Mouse (Mus musculus) kidney, adult 2 months (tissue): Measurements from ENCODE around the gene Zic2. TPM values are rescaled to one million over a fixed set of nuclear protein-coding genes. Genes with fewer than 3 reads are reported as not detected.

Source experiments
- DNase-seq: peaks from one replicate; pipeline ENCODE4 v3.0.0; 2021
- H3K27ac ChIP-seq: fragments of 200-500 bp; 2 replicates; pipeline ENCODE4 v1.5.1; 2012; ENCODE audit warnings: low read depth, low read length, control low read depth, inconsistent platforms; ENCODE audit not compliant: insufficient read depth
- H3K27me3 ChIP-seq: fragments of 200-500 bp; replicated peaks from 2 replicates; pipeline ENCODE4 v1.6.1; 2012; ENCODE audit warnings: mild to moderate bottlenecking, moderate library complexity, low read length, inconsistent platforms; ENCODE audit not compliant: control insufficient read depth, insufficient read depth
- H3K36me3 ChIP-seq: fragments of 200-500 bp; 2 replicates; pipeline ENCODE4 v1.6.1; 2012; ENCODE audit warnings: mild to moderate bottlenecking, moderate library complexity, low read length, inconsistent platforms; ENCODE audit not compliant: control insufficient read depth, insufficient read depth
- H3K4me1 ChIP-seq: fragments of 200-500 bp; 2 replicates; pipeline ENCODE4 v1.6.1; 2011; ENCODE audit warnings: low read length; ENCODE audit not compliant: control insufficient read depth, insufficient read depth
- H3K4me3 ChIP-seq: fragments of 200-500 bp; 2 replicates; pipeline ENCODE4 v1.5.1; 2011; ENCODE audit warnings: mild to moderate bottlenecking, low read depth, low read length, control low read depth; ENCODE audit not compliant: insufficient read depth
- CTCF ChIP-seq: fragments of 200-500 bp; conservative IDR thresholded peaks from 2 replicates; pipeline ENCODE4 v1.5.1; 2011; ENCODE audit warnings: low read depth, mild to moderate bottlenecking, control low read depth, low read length, moderate library complexity, mixed read lengths; ENCODE audit not compliant: insufficient read depth, insufficient read length
- POLR2A ChIP-seq: fragments of 200-500 bp; IDR thresholded peaks from one replicate; pipeline ENCODE4 v1.6.1; 2011; ENCODE audit warnings: low read depth, low read length, control low read depth
- WGBS: fragments of 180-500 bp; shearing (Covaris S2); methylation state at CpG from one replicate; pipeline ENCODE4 v1.1.7; 2018; 5-methylcytosine and 5-hydroxymethylcytosine counted together
- polyA plus RNA-seq: library from polyadenylated mRNA; depleted of rRNA; stranded (reverse); fragments of >200 nt; gene quantifications from 2 replicates; pipeline ENCODE4 v1.2.3, GENCODE M21; 2012; rRNA removed

Zic2 gene
- polyA plus RNA-seq = not detected in 2 replicates

DNA sequence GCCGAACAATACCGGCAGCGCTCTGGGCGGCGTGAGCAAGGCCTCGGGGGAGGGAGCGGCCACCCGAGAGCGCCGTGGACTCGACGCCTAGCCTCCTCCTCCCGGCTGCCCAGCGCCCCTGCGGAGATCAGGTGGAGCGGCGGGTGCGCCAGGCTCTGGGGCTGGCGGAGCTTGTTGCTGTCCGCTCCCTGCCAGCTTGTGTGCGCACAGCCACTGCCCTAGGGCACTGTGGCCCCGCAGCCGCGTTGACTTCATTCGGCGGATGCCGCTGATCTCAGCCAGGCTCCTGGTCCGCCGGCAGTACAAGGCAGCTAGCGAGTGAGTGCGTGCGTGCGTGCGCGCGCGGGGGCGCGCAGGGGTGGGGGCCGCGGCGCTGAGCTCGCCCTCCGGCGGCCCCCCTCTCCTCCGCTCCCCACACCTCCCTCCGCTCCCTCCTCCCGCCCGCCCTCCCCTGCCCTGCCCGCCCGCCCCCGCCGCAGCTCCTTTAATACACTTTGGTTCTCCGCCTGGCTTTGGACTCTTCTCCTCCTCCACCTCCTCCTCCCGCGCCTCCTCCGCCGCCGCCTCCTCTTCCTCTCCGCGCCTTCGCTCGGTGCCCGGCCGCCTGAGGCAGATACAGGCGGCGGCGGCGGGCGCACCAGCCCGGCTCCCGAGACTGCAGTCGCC is at the start of gene Zic2:
Gene Zic2, plus strand, starts transcription at position 545 of the 666 bp plus-strand sequence.
- Histone ChIP-seq H3K4me1 (no peaks in the 10 kb centered on the region), H3K4me3 (peak within 1 kb of the TSS; percentile 26; the same call in 1 of the 2 replicates), H3K27me3 (peaks cover 23% of the 10 kb centered on the region), H3K27ac (no peak within 1 kb of the TSS), H3K36me3 (no peaks in the 10 kb centered on the region)
- peak; percentile 22 for DNase-seq
- TF ChIP-seq POLR2A (no peak), CTCF (no peak)
- WGBS = under 1% methylated on average over 50 of the region's 73 CpGs

DNA sequence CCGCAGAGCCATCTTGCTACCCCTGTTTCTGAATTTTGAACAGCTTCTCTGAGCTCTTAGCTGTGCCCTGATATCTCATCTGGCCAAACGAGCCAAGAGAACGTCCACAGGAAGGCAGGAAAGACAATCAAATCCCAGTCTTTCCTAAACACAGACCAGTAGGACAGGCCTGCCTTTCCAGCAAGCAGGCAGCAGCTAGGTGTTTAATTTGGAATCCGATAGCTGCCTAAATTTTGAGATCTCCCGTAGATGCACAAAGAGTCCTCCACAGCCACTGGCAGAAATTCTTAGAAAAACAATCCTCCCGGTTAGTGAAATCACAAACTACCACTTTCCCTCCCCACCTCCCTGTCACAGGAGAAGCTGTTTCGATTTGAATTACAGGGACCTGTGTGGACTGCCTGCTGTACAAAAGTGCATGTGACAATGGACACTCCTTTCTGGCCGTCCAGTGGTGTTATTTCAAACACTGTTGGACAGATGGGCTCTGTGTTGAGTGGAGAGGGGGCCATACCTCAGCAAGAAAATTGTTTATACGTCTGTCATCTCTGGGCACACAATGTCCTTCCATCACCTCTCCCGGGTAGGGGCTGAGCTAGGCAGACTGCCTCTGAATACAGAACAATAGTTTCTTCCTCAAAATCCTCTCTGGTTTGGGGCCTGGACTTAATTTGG is 48.6 kb upstream of the Zic2 start:
- TF ChIP-seq POLR2A (no peak), CTCF (no peak)
- WGBS = 52% methylated on average over 10 of the region's 10 CpGs
- Histone ChIP-seq H3K36me3 (no peaks in the 10 kb centered on the region), H3K4me3 (no peak overlapping the region), H3K27ac (no peak overlapping the region), H3K27me3 (no peaks in the 10 kb centered on the region; the same call in 1 of the 2 replicates), H3K4me1 (no peaks in the 10 kb centered on the region)
- DNase-seq = no peak

GRCm38 (mm10) chr14:122427204-122427560 is 48.1 kb upstream of the Zic2 start:
- no peak overlapping the region for H3K27ac ChIP-seq
- DNase-seq = no peak
- H3K4me1 ChIP-seq = no peaks in the 10 kb centered on the region
- WGBS = 46% methylated on average over 8 of the region's 8 CpGs
- no peaks in the 10 kb centered on the region; the same call in 1 of the 2 replicates for H3K27me3 ChIP-seq
- no peaks in the 10 kb centered on the region for H3K36me3 ChIP-seq
- TF ChIP-seq CTCF = no peak
- no peak for TF ChIP-seq POLR2A
- H3K4me3 ChIP-seq = no peak overlapping the region

DNA sequence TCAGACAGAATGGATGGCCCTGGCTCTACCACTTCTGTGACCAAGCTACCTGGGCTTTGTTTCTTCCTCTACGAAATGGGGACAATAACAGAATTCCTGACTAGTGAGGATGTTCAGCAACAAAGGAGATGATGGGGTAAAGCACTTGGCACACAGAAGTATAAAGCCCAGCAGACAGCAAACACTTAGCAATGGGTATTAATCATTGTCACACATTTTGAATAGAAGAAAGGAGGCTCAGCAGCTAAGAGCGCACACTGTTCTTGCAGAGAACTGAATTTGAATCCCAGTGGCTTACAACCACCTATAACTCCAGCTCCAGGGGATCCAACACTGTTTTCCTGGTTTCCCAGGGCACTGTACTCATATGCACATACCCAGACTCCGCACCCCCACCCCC is 47.6 kb upstream of the Zic2 start:
- Histone ChIP-seq H3K36me3 (no peaks in the 10 kb centered on the region), H3K4me3 (no peak overlapping the region), H3K4me1 (no peaks in the 10 kb centered on the region), H3K27ac (no peak overlapping the region), H3K27me3 (no peaks in the 10 kb centered on the region; the same call in 1 of the 2 replicates)
- DNase-seq = no peak
- 92% methylated on average over 3 of the region's 3 CpGs for WGBS
- TF ChIP-seq CTCF = no peak
- no peak for TF ChIP-seq POLR2A

- 74% methylated on average over 3 of the region's 3 CpGs for WGBS
- Histone ChIP-seq H3K36me3 (no peaks in the 10 kb centered on the region), H3K4me3 (no peak overlapping the region)
Observed at GRCm38 (mm10) chr14:122432558-122432957, 42.7 kb upstream of the Zic2 start.

DNA sequence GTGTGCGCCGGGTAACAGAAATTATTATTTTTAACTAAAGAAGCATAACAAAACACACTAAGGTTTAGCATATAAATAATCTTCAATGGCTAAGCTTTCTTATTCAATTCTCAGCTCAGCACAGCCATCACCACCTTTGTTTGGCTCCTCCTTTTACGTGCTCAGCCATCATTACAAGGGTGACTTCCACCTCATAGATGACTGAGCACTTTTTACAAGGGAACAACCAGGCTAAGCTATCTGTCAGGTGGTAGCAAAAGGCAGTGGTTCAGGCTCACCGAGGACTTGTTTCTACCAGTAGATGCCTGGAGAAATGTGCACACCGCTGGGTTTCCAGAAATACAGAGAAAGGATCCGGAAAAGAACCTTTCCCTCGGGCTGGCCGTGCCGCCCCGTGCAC is 41.2 kb upstream of the Zic2 start:
- 84% methylated on average over 10 of the region's 10 CpGs for WGBS
- TF ChIP-seq CTCF (no peak), POLR2A (no peak)
- Histone ChIP-seq H3K4me1 (no peaks in the 10 kb centered on the region), H3K4me3 (no peak overlapping the region), H3K36me3 (no peaks in the 10 kb centered on the region), H3K27me3 (no peaks in the 10 kb centered on the region; the same call in 1 of the 2 replicates), H3K27ac (no peak overlapping the region)
- DNase-seq = no peak

More at GRCm38 (mm10) chr14:122432558-122432957, 42.7 kb upstream of the Zic2 start:
- H3K27ac ChIP-seq = no peak overlapping the region
- H3K27me3 ChIP-seq = no peaks in the 10 kb centered on the region; the same call in 1 of the 2 replicates
- H3K4me1 ChIP-seq = no peaks in the 10 kb centered on the region
- TF ChIP-seq CTCF (no peak), POLR2A (no peak)
- no peak for DNase-seq

DNA sequence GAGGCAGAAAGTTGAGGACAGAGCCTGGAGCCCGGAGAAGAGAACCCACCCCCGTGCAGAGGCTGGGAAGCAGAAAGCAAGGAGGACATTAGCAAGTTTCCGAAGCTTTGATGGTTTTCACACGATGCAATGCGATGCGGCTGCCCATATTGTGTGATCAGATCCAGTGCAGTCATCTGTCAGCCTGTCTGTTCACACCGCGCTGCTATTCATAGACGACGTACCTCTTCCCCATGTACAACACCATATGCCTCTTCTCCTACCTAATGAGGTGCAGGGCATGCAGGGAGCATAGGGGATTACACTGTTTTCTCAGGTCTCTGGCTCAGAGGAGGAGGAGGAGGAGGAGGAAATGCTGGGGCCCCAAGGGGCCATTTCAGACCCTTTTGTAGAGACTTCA is 38.4 kb upstream of the Zic2 start:
- TF ChIP-seq POLR2A (no peak), CTCF (no peak)
- 66% methylated on average over 10 of the region's 10 CpGs for WGBS
- Histone ChIP-seq H3K4me3 (no peak overlapping the region), H3K27me3 (no peaks in the 10 kb centered on the region; the same call in 1 of the 2 replicates), H3K36me3 (no peaks in the 10 kb centered on the region), H3K4me1 (no peaks in the 10 kb centered on the region), H3K27ac (no peak overlapping the region)
- DNase-seq = no peak
